11 mouse cellular contexts compared by ENCODE assay signal in the genomic region with DNA sequence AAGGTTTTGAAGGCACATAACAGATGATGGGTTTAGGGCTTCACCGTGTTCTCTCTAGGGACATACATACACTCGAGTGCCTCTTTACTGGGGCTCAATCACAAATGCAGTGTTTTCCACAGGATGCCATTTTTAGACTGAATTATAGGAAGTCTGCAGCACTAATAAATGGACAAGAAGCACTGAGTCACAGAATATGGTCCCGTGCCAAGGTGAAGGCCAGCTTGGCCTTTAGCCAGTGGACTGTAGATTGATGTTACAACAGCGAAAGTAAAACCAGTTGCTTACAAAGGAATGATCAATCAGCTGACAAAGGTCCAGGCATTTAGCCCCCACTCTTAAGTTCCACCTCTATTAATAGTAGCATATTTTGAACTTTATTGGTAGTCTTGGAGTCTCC.
A peak's percentile ranks its signal among the peaks of the same experiment; 100 is the strongest.
DNase-seq lines count a peak whose midpoint lies in the region; ATAC-seq lines count a peak whose summit lies in the region.
"Had no signal": no experiment of that assay in that cellular context is flagged by ENCODE, and none has a peak within 500 bp of the region (broad histone marks: within the 10 kb centered on the region; RNA-seq: fewer than 3 reads in every experiment).

No protein-coding gene starts in this region.

- no peaks in the 10 kb centered on the region for H3K27me3 ChIP-seq in heart, embryonic 12.5 days (replicated peaks)
- H3K27me3 ChIP-seq in hindbrain, embryonic 13.5 days = no peaks in the 10 kb centered on the region
- no peaks in the 10 kb centered on the region for H3K27me3 ChIP-seq in neural tube, embryonic 15.5 days (replicated peaks)
- H3K27me3 ChIP-seq: limb, embryonic 15.5 days had no signal

- H3K27ac ChIP-seq in heart, embryonic 12.5 days (ENCODE audit: poor library complexity, severe bottlenecking) = no peak overlapping the region
- no peak overlapping the region for H3K27ac ChIP-seq in hindbrain, embryonic 13.5 days
- no peak overlapping the region for H3K27ac ChIP-seq in neural tube, embryonic 15.5 days (replicated peaks)
- H3K27ac ChIP-seq: limb, embryonic 15.5 days had no signal

- peak; percentile 2 for DNase-seq in 3134 (ENCODE audit: extremely low read depth, insufficient read length, low spot score)
- peak; percentile 84 for DNase-seq in adrenal gland, postnatal 10 days
- peak; percentile 82 to 86 for DNase-seq in kidney, postnatal 25 days
- DNase-seq in left cerebral cortex, postnatal 4 days = no peak
- DNase-seq in left cerebral cortex, postnatal 14 days (ENCODE audit: low spot score in 2 of 2) = no peak
- DNase-seq: right cerebral cortex, adult 18-20 months; thymus, postnatal 25 days had no signal

- ATAC-seq in heart, embryonic 12.5 days (ENCODE audit: insufficient number of reproducible peaks, low FRiP score) = 0 out of 2 replicates have a peak, but pooled peaks have one; percentile 33
- ATAC-seq in hindbrain, embryonic 13.5 days (ENCODE audit: low FRiP score) = no peak
- no peak for ATAC-seq in neural tube, embryonic 15.5 days (ENCODE audit: low FRiP score)

- intact Hi-C loops in left cerebral cortex, postnatal 4 days (cut with DNase I) = no loop called here
- intact Hi-C loops in left cerebral cortex, postnatal 14 days (cut with DNase I) = no loop called here

- no peaks in the 10 kb centered on the region for H3K36me3 ChIP-seq in heart, embryonic 12.5 days
- H3K36me3 ChIP-seq in hindbrain, embryonic 13.5 days = no peaks in the 10 kb centered on the region
- no peaks in the 10 kb centered on the region for H3K36me3 ChIP-seq in neural tube, embryonic 15.5 days
- H3K36me3 ChIP-seq: limb, embryonic 15.5 days had no signal

- no peak overlapping the region for H3K4me2 ChIP-seq in heart, embryonic 12.5 days
- H3K4me2 ChIP-seq in hindbrain, embryonic 13.5 days = no peak overlapping the region
- no peak overlapping the region for H3K4me2 ChIP-seq in neural tube, embryonic 15.5 days
- H3K4me2 ChIP-seq: limb, embryonic 15.5 days had no signal

- no peaks in the 10 kb centered on the region for H3K9me3 ChIP-seq in heart, embryonic 12.5 days (replicated peaks)
- no peaks in the 10 kb centered on the region for H3K9me3 ChIP-seq in hindbrain, embryonic 13.5 days
- no peaks in the 10 kb centered on the region for H3K9me3 ChIP-seq in neural tube, embryonic 15.5 days (replicated peaks)
- H3K9me3 ChIP-seq: limb, embryonic 15.5 days had no signal

- WGBS in heart, embryonic 12.5 days = 68% methylated on average over 4 of the region's 4 CpGs
- 76% methylated on average over 4 of the region's 4 CpGs for WGBS in hindbrain, embryonic 13.5 days
- 61% methylated on average over 4 of the region's 4 CpGs for WGBS in neural tube, embryonic 15.5 days

- H3K4me3 ChIP-seq in heart, embryonic 12.5 days = no peak overlapping the region
- H3K4me3 ChIP-seq in hindbrain, embryonic 13.5 days = no peak overlapping the region
- H3K4me3 ChIP-seq in neural tube, embryonic 15.5 days (replicated peaks) = no peak overlapping the region
- H3K4me3 ChIP-seq: limb, embryonic 15.5 days had no signal

- no peaks in the 10 kb centered on the region for H3K4me1 ChIP-seq in heart, embryonic 12.5 days (replicated peaks)
- 0 out of 2 replicates have a peak, but pooled peaks cover 5% of the 10 kb centered on the region for H3K4me1 ChIP-seq in hindbrain, embryonic 13.5 days (replicated peaks)
- H3K4me1 ChIP-seq in neural tube, embryonic 15.5 days = peaks cover 9% of the 10 kb centered on the region; the same call in 1 of the 2 replicates
- H3K4me1 ChIP-seq: limb, embryonic 15.5 days had no signal

- no peak overlapping the region for H3K9ac ChIP-seq in heart, embryonic 12.5 days
- no peak overlapping the region for H3K9ac ChIP-seq in hindbrain, embryonic 13.5 days
- H3K9ac ChIP-seq in neural tube, embryonic 15.5 days (replicated peaks) = no peak overlapping the region
- H3K9ac ChIP-seq: limb, embryonic 15.5 days had no signal

Comparison
In these comparisons a context has a peak if more than half of its experiments do, and no peak if none do; other contexts are left out.
1. DNase-seq: peak in 3134 (single experiment), adrenal gland, postnatal 10 days (single experiment) and kidney, postnatal 25 days (2 of 2); none in left cerebral cortex, postnatal 4 days (single experiment) and left cerebral cortex, postnatal 14 days (0 of 2).